Mouse (Mus musculus) brain, adult 10 weeks (tissue): ENCODE results near the gene Tecpr2. TPM values are rescaled to one million over a fixed set of nuclear protein-coding genes. Genes with fewer than 3 reads are reported as not detected.

Experiments
- polyA plus RNA-seq: library from polyadenylated mRNA; stranded (reverse); fragments of 350-450 nt; fragmentation: Illumina TruSeq; extraction: RNeasy Lipid Tissue Mini Kit (QIAGEN cat#74804); gene quantifications from one replicate; pipeline ENCODE4 v1.2.3, GENCODE M21; 2015; ENCODE audit warnings: low read depth, low replicate concordance

Gene Tecpr2
- polyA plus RNA-seq: 25.5 TPM

GRCm38 (mm10) chr12:110889036-110890020 is at the start of gene Tecpr2, which contains the start of gene Cinp:
Gene Tecpr2 (plus strand): TSS chr12:110889264.
Gene Cinp (minus strand): TSS chr12:110889145.

GRCm38 (mm10) chr12:110840348-110841198 is 48.5 kb upstream of the Tecpr2 start, which contains the start of gene Mok:
Gene Mok (minus strand): TSS chr12:110840939.

GRCm38 (mm10) chr12:110850010-110850928 is 38.8 kb upstream of the Tecpr2 start, which contains the start of gene Zfp839:
Gene Zfp839 (plus strand): TSS chr12:110850253.

GRCm38 (mm10) chr12:110978607-110979406 is 89.7 kb downstream of the Tecpr2 start, which contains the start of gene Ankrd9:
Gene Ankrd9 (minus strand): TSS chr12:110979040.

Other genes starting within 250 kb of the Tecpr2 start
- gene 1700001K19Rik, start 206.6 kb upstream of the Tecpr2 start, polyA plus RNA-seq: not detected
- gene Hsp90aa1, start 186.5 kb upstream of the Tecpr2 start, polyA plus RNA-seq: 984 TPM
- gene Wdr20, start 151.3 kb upstream of the Tecpr2 start, polyA plus RNA-seq: 29.1 TPM
- gene Mok, start 48.3 kb upstream of the Tecpr2 start, polyA plus RNA-seq: 10.5 TPM
- 6.4 TPM for gene Zfp839, start 39.0 kb upstream of the Tecpr2 start, polyA plus RNA-seq
- 110 TPM for gene Cinp, start 119 bp upstream of the Tecpr2 start, polyA plus RNA-seq
- 13.0 TPM for gene Ankrd9, start 89.8 kb downstream of the Tecpr2 start, polyA plus RNA-seq
- gene Rcor1, start 150.1 kb downstream of the Tecpr2 start, polyA plus RNA-seq: 11.1 TPM